Mouse (Mus musculus) fibroblast of lung, adult 2 months (primary cell): ENCODE data around the gene Chrna7.

Experiments
- DNase-seq: peaks from one replicate; pipeline ENCODE4 v3.0.0-alpha.2; 2011; ENCODE audit warnings: low read depth

Chrna7 gene

GRCm38 (mm10) chr7:63060996-63061395, 151.4 kb downstream of the Chrna7 start:
- no peak for DNase-seq
